ENCODE assay signal across 8 mouse cellular contexts in the genomic region with DNA sequence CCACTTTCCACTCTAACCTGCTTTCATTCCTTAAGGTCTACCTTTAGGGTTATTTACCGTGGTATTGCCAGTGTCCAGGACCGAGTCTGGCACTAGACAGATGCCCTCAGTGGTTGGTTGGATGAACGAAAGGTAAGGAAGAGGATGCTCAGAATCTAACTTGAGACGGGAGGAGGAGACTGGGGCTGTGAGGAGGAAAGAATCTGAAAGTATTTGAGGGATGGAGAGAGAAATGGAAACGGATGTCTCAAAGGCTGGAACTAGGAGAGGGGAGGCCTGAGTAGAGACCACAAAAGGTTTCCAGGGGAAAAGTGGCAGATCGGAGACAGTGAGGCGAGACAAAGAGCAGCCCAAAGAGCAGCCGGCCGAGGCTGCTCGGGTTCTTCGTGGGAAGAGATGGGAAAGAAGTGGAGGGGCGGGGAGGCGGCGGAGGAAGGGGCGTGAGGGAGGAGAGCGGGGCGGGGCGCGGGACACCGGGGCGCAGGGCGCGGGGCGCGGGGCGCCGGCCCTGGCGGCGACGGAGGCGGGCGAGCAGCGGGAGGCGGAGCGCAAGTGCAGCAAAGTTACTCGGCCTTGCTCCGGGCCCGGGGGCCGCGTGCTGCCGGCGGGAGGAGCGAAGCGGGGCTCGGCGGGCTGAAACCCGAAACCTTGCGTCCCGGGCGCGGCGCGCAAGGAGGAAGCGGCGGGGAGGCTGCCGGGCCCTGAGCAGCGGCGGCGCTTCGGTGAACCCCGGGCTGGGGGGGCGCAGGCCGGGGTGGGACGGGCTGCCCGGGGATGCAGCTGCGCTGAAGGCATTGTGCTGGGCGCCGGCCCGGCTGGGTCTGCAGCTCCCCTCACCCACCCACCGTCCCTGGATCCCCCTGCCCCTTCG. TPM values are rescaled to one million over a fixed set of nuclear protein-coding genes. Genes with fewer than 3 reads are reported as not detected.
DNase-seq lines count a peak whose midpoint lies in the region; ATAC-seq and TF ChIP-seq lines count a peak whose summit lies in the region.

No protein-coding gene starts in this region.

- peak; percentile 89 for ATAC-seq in embryonic facial prominence, embryonic 15.5 days (ENCODE audit: insufficient number of reproducible peaks, low FRiP score, low TSS enrichment, low read depth)
- ATAC-seq in heart, embryonic 15.5 days (replicated peaks; ENCODE audit: insufficient number of reproducible peaks, insufficient read depth, low FRiP score, low read depth) = peak; percentile 77
- peak; percentile 86 for ATAC-seq in kidney, postnatal 0 days (replicated peaks; ENCODE audit: low FRiP score, low read depth)

- peak overlapping the region; percentile 74 for H3K4me2 ChIP-seq in embryonic facial prominence, embryonic 15.5 days (replicated peaks)
- peak overlapping the region; percentile 92 for H3K4me2 ChIP-seq in heart, embryonic 15.5 days
- peak overlapping the region; percentile 98 for H3K4me2 ChIP-seq in kidney, postnatal 0 days (ENCODE audit: low read length)

- TF ChIP-seq CTCF in kidney, postnatal 0 days (IDR thresholded peaks at IDR 0.05; ENCODE audit: low read depth) = no peak

- H3K4me1 ChIP-seq in embryonic facial prominence, embryonic 15.5 days = peaks cover 29% of the 10 kb centered on the region
- peaks cover 13% of the 10 kb centered on the region for H3K4me1 ChIP-seq in heart, embryonic 15.5 days (replicated peaks)
- H3K4me1 ChIP-seq in kidney, postnatal 0 days (replicated peaks; ENCODE audit: insufficient read depth, low read length) = 0 out of 2 replicates have a peak, but pooled peaks cover 10% of the 10 kb centered on the region

- H3K4me3 ChIP-seq in embryonic facial prominence, embryonic 15.5 days (replicated peaks) = peak overlapping the region; percentile 73
- H3K4me3 ChIP-seq in heart, embryonic 15.5 days = peak overlapping the region; percentile 60
- peak overlapping the region; percentile 60 for H3K4me3 ChIP-seq in kidney, postnatal 0 days (replicated peaks; ENCODE audit: low read depth, low read length)

- H3K9ac ChIP-seq in embryonic facial prominence, embryonic 15.5 days = peak overlapping the region; percentile 66
- H3K9ac ChIP-seq in heart, embryonic 15.5 days = peak overlapping the region; percentile 71
- H3K9ac ChIP-seq in kidney, postnatal 0 days (ENCODE audit: low read depth, low read length) = peak overlapping the region; percentile 79

- H3K36me3 ChIP-seq in embryonic facial prominence, embryonic 15.5 days = no peaks in the 10 kb centered on the region
- no peaks in the 10 kb centered on the region for H3K36me3 ChIP-seq in heart, embryonic 15.5 days
- H3K36me3 ChIP-seq in kidney, postnatal 0 days (ENCODE audit: insufficient read depth, low read length) = no peaks in the 10 kb centered on the region

- H3K27me3 ChIP-seq in embryonic facial prominence, embryonic 15.5 days = no peaks in the 10 kb centered on the region
- no peaks in the 10 kb centered on the region for H3K27me3 ChIP-seq in heart, embryonic 15.5 days
- H3K27me3 ChIP-seq in kidney, postnatal 0 days (ENCODE audit: insufficient read depth, low read length) = no peaks in the 10 kb centered on the region

- H3K9me3 ChIP-seq in embryonic facial prominence, embryonic 15.5 days (replicated peaks) = no peaks in the 10 kb centered on the region
- no peaks in the 10 kb centered on the region for H3K9me3 ChIP-seq in heart, embryonic 15.5 days (replicated peaks)
- H3K9me3 ChIP-seq in kidney, postnatal 0 days (replicated peaks; ENCODE audit: low read length) = no peaks in the 10 kb centered on the region

- peak; percentile 33 for DNase-seq in ES-CJ7 (ENCODE audit: low read depth, low spot score)
- peak; percentile 83 to 85 for DNase-seq in adrenal gland, postnatal 36 days
- DNase-seq in kidney, postnatal 0 days (ENCODE audit: low spot score) = peak; percentile 84
- DNase-seq in lung, postnatal 14 days = peak; percentile 63
- peak; percentile 9 for DNase-seq in retina, postnatal 7 days (ENCODE audit: low read depth, low spot score)
- peak; percentile 78 to 82 for DNase-seq in urinary bladder, postnatal 4 days (ENCODE audit: low spot score in 2 of 2)

- H3K27ac ChIP-seq in embryonic facial prominence, embryonic 15.5 days (replicated peaks) = peak overlapping the region; percentile 91
- peak overlapping the region; percentile 54 for H3K27ac ChIP-seq in heart, embryonic 15.5 days
- peak overlapping the region; percentile 82 for H3K27ac ChIP-seq in kidney, postnatal 0 days

- under 1% methylated on average over 38 of the region's 71 CpGs for WGBS in embryonic facial prominence, embryonic 15.5 days
- WGBS in heart, embryonic 15.5 days = 1% methylated on average over 67 of the region's 71 CpGs
- 2% methylated on average over 46 of the region's 71 CpGs for WGBS in kidney, postnatal 0 days

RNA-seq across cellular contexts. Expression of gene Gpr161, which starts 14.0 kb away (rescaled TPM):
- total RNA-seq in adrenal gland, postnatal 36 days (2021) = 1 to 10 TPM in 1 of 2 experiments, under 1 TPM in 1; 0.76 to 1.1 TPM
- polyA plus RNA-seq in embryonic facial prominence, embryonic 15.5 days (2015; fragmentation: Nextera tagmentation; extraction: Ambion mirVana) = 0.99 and 1.5 TPM in 2 replicates
- 0.47 and 0.81 TPM in 2 replicates for polyA plus RNA-seq in heart, embryonic 15.5 days (2015; fragmentation: Nextera tagmentation; extraction: Ambion mirVana)
- 0.87 and 0.94 TPM in 2 replicates for polyA plus RNA-seq in kidney, postnatal 0 days (2015; fragmentation: Nextera tagmentation; extraction: Ambion mirVana)

RNA-seq across cellular contexts. Expression of gene Tiprl, which starts 44.8 kb away (rescaled TPM):
- 10 to 100 TPM; 47.9 to 55.5 TPM for total RNA-seq in adrenal gland, postnatal 36 days (2021)
- polyA plus RNA-seq in embryonic facial prominence, embryonic 15.5 days (2015; fragmentation: Nextera tagmentation; extraction: Ambion mirVana) = 87.6 TPM in 2 replicates
- 86.6 and 87.5 TPM in 2 replicates for polyA plus RNA-seq in heart, embryonic 15.5 days (2015; fragmentation: Nextera tagmentation; extraction: Ambion mirVana)
- polyA plus RNA-seq in kidney, postnatal 0 days (2015; fragmentation: Nextera tagmentation; extraction: Ambion mirVana) = 100 and 103 TPM in 2 replicates

Comparison
In these comparisons a context has a peak if more than half of its experiments do, and no peak if none do; other contexts are left out.
1. Peak in every context shown above with its lines: DNase-seq, ATAC-seq, H3K4me3 ChIP-seq and H3K27ac ChIP-seq.
2. DNase-seq: peak in every context shown above with its lines; median percentile 84 in adrenal gland, postnatal 36 days; 84 in kidney, postnatal 0 days; 80 in urinary bladder, postnatal 4 days; 63 in lung, postnatal 14 days; 33 in ES-CJ7; 9 in retina, postnatal 7 days.